Mouse (Mus musculus) hindbrain, embryonic 14.5 days (tissue): Measurements from ENCODE around the gene Calr4. TPM values are rescaled to one million over a fixed set of nuclear protein-coding genes. Genes with fewer than 3 reads are reported as not detected.

Experiments used
- ATAC-seq: fragments of 200-750 bp; cut with Nextera tagmentation; 2 replicates; pipeline ENCODE4 v1.8.0; 2017; ENCODE audit warnings: moderate number of reproducible peaks, mild to moderate bottlenecking, moderate TSS enrichment, moderate library complexity; ENCODE audit not compliant: low FRiP score
- DNase-seq: peaks from one replicate; pipeline ENCODE4 v3.0.0-alpha.2; 2015; ENCODE audit warnings: low spot score
- H3K27ac ChIP-seq: fragments of 300-500 bp; sonication (generic); 2 replicates; pipeline ENCODE4 v1.5.1; 2014; ENCODE audit warnings: mild to moderate bottlenecking, moderate library complexity
- H3K27me3 ChIP-seq: fragments of 300-500 bp; sonication (generic); 2 replicates; pipeline ENCODE4 v1.6.1; 2014; ENCODE audit warnings: mild to moderate bottlenecking, low read length, mixed read lengths; ENCODE audit not compliant: control insufficient read depth, insufficient read depth
- H3K36me3 ChIP-seq: fragments of 300-500 bp; sonication (generic); replicated peaks from 2 replicates; pipeline ENCODE4 v1.6.1; 2014; ENCODE audit not compliant: control insufficient read depth, insufficient read depth
- H3K4me1 ChIP-seq: fragments of 300-500 bp; sonication (generic); replicated peaks from 2 replicates; pipeline ENCODE4 v1.6.1; 2014; ENCODE audit warnings: antibody characterized with exemption, low read length, mixed read lengths; ENCODE audit not compliant: control insufficient read depth, insufficient read depth
- H3K4me2 ChIP-seq: fragments of 300-500 bp; sonication (generic); replicated peaks from 2 replicates; pipeline ENCODE4 v1.6.1; 2014; ENCODE audit warnings: mild to moderate bottlenecking, moderate library complexity
- H3K4me3 ChIP-seq: fragments of 300-500 bp; sonication (generic); replicated peaks from 2 replicates; pipeline ENCODE4 v1.5.1; 2014; ENCODE audit warnings: mild to moderate bottlenecking, low read length
- H3K9ac ChIP-seq: fragments of 300-500 bp; sonication (generic); 2 replicates; pipeline ENCODE4 v1.6.1; 2014
- H3K9me3 ChIP-seq: fragments of 300-500 bp; sonication (generic); 2 replicates; pipeline ENCODE4 v1.6.1; 2016; ENCODE audit warnings: low read length; ENCODE audit not compliant: control insufficient read depth
- WGBS: fragments of 180-500 bp; shearing (Covaris S2); extraction: QIAGEN DNeasy Blood & Tissue Kit; methylation state at CpG from one replicate; pipeline ENCODE4 v1.1.7; 2014; 5-methylcytosine and 5-hydroxymethylcytosine counted together
- polyA plus RNA-seq: library from polyadenylated mRNA; unstranded; fragments of >200 nt; fragmentation: Nextera tagmentation; extraction: Ambion mirVana; gene quantifications from 2 replicates; pipeline ENCODE4 v1.2.1, GENCODE M21; 2014

Gene Calr4
- polyA plus RNA-seq, 1 experiment from 2014 or later: 2.0 TPM

DNA sequence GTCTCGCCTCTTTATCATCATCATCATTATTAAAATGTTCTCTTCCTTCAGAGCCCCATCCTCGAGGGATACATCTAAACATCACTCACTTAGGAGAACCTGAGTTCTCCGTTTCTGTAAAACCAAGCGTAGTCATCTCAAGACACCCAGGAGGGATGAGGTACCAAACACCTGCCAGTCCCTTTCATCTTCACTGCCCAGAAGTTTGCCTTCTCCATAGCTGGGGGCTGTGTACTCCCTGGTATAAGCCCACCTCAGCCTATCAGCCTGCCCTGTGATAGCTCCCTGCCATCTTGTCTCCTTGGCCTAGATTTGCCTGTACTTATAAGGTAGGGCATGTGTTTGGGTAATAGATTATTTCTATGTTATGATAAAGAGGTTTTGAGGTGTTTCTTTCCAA, 46.9 kb downstream of the Calr4 start:
- H3K4me1 ChIP-seq: 0 out of 2 replicates have a peak, but pooled peaks cover 4% of the 10 kb centered on the region
- no peak for ATAC-seq
- H3K4me2 ChIP-seq: peak overlapping the region; percentile 57
- 8% methylated on average over 4 of the region's 4 CpGs for WGBS
- peak overlapping the region; percentile 60 for H3K9ac ChIP-seq
- H3K9me3 ChIP-seq: no peaks in the 10 kb centered on the region
- H3K27ac ChIP-seq: no peak overlapping the region
- no peak for DNase-seq
- H3K4me3 ChIP-seq: peak overlapping the region; percentile 73
- no peaks in the 10 kb centered on the region for H3K27me3 ChIP-seq
- no peaks in the 10 kb centered on the region for H3K36me3 ChIP-seq

DNA sequence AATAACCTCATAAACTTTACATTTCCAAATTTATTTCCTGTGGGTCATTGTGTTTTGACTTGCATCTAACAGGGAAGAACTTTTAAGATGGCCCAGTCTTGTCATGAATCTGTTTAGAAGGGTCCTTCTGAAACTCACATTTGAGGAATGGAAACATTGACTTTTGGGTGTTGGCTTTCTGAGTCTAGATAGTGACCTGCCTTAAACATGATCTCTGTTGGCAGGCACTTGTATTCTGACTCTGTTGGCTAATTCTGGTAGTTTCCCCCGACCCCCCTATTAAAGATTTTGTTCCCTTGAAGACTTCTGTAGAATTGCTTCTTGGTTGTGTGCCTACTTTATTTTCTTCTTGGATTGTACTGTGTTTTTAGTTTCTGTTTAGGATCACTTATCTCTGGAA, 47.7 kb downstream of the Calr4 start:
- H3K9ac ChIP-seq: no peak overlapping the region
- H3K4me1 ChIP-seq: 0 out of 2 replicates have a peak, but pooled peaks cover 4% of the 10 kb centered on the region
- H3K4me3 ChIP-seq: peak overlapping the region; percentile 73
- no peaks in the 10 kb centered on the region for H3K9me3 ChIP-seq
- no peaks in the 10 kb centered on the region for H3K27me3 ChIP-seq
- no peak overlapping the region for H3K27ac ChIP-seq
- no peaks in the 10 kb centered on the region for H3K36me3 ChIP-seq
- no peak for DNase-seq
- H3K4me2 ChIP-seq: peak overlapping the region; percentile 57
- no peak for ATAC-seq
- 86% methylated on average over 1 of the region's 1 CpGs for WGBS

DNA sequence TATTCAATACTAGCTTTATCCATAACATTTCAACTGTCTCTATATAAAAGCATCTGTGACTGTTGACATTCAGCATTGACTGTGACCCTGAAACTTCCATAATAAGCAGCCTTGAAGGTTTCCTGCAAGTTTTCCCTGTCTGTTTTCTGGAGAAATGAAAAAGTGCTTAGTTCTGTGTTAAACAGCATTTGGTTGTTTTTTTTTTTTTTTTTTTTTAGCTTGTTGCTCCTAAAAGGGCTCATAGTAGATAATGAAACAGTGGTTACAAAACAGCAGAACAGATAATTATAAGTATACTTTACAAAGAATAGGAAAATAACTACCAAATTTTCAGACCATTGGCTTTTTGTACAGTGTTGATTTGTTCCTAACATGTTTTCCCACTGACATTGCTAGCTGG, 60.3 kb downstream of the Calr4 start:
- no peak for DNase-seq

DNA sequence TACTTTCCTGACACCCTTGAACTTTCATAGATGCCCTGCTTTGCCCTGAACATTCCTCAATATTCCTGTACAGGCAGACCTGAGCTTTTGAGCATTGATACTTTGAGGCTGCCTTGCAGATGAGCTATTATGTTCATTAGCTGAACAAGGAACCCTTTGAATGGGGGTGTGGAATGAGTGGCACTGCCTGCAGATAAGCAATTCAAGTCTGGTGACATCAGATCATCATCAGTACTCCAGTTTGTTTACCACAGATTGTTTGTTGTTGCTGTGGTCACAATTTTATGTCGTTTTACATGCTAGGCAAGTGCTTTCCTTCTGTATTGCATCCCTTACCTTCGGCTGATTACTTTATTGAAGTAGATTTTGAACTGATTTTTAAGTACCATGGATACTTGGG, 62.2 kb downstream of the Calr4 start:
- H3K27me3 ChIP-seq: no peaks in the 10 kb centered on the region
- 80% methylated on average over 2 of the region's 2 CpGs for WGBS
- H3K4me1 ChIP-seq: no peaks in the 10 kb centered on the region
- ATAC-seq: no peak
- no peaks in the 10 kb centered on the region for H3K36me3 ChIP-seq
- no peak for DNase-seq
- no peaks in the 10 kb centered on the region for H3K9me3 ChIP-seq
- H3K27ac ChIP-seq: no peak overlapping the region
- no peak overlapping the region for H3K4me3 ChIP-seq
- no peak overlapping the region for H3K9ac ChIP-seq
- no peak overlapping the region for H3K4me2 ChIP-seq

More for the DNA sequence above, 60.3 kb downstream of the Calr4 start:
- Histone ChIP-seq H3K27me3 (no peaks in the 10 kb centered on the region), H3K4me2 (no peak overlapping the region), H3K4me1 (no peaks in the 10 kb centered on the region), H3K9ac (no peak overlapping the region), H3K36me3 (no peaks in the 10 kb centered on the region), H3K27ac (no peak overlapping the region), H3K9me3 (no peaks in the 10 kb centered on the region), H3K4me3 (no peak overlapping the region)
- ATAC-seq: no peak

DNA sequence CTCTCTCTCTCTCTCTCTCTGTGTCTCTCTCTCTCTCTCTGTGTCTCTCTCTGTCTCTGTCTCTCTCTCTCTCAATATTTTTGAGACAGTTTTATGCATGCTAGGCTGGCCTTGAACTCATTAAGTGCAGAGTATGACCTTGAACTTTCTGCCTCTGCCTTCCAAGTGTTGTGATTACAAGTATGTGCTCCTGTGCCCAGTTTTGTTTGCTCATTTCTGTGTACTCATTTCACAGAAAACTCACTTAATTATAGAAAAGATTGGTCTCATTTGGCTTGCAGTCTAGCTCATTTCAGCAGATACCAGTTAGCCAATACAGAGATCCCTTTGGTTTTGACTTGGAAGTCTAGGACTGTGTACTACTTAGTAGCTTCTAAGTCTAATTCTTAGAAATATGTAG, 64.9 kb downstream of the Calr4 start:
- H3K4me2 ChIP-seq: no peak overlapping the region
- no peaks in the 10 kb centered on the region for H3K36me3 ChIP-seq
- no peak overlapping the region for H3K9ac ChIP-seq
- no peaks in the 10 kb centered on the region for H3K9me3 ChIP-seq
- H3K27me3 ChIP-seq: no peaks in the 10 kb centered on the region
- ATAC-seq (no peak), DNase-seq (no peak)
- H3K4me3 ChIP-seq: no peak overlapping the region
- no peaks in the 10 kb centered on the region for H3K4me1 ChIP-seq
- H3K27ac ChIP-seq: no peak overlapping the region

Other genes starting within 250 kb of the Calr4 start
- gene Nrd1, start 233.8 kb upstream of the Calr4 start, polyA plus RNA-seq: 52.4 and 58.6 TPM in 2 replicates
- 79.8 and 89.2 TPM in 2 replicates for gene Osbpl9, start 32.2 kb upstream of the Calr4 start, polyA plus RNA-seq
- 77.9 and 89.6 TPM in 2 replicates for gene Eps15, start 45.8 kb downstream of the Calr4 start, polyA plus RNA-seq
- 3.3 and 3.5 TPM in 2 replicates for gene Ttc39a, start 172.1 kb downstream of the Calr4 start, polyA plus RNA-seq